Mouse (Mus musculus) heart, embryonic 15.5 days (tissue): ENCODE results near the gene AI467606. TPM values are rescaled to one million over a fixed set of nuclear protein-coding genes. Genes with fewer than 3 reads are reported as not detected.

Experiments used
- ATAC-seq: fragments of 200-750 bp; cut with Nextera tagmentation; replicated peaks from 2 replicates; pipeline ENCODE4 v1.8.0; 2017; ENCODE audit warnings: low read depth, moderate TSS enrichment; ENCODE audit not compliant: insufficient number of reproducible peaks, insufficient read depth, low FRiP score
- H3K27ac ChIP-seq: fragments of 300-500 bp; sonication (generic); 2 replicates; pipeline ENCODE4 v1.5.1; 2015; ENCODE audit warnings: mild to moderate bottlenecking, inconsistent platforms
- H3K27me3 ChIP-seq: fragments of 300-500 bp; sonication (generic); 2 replicates; pipeline ENCODE4 v1.6.1; 2015; ENCODE audit warnings: inconsistent platforms
- H3K36me3 ChIP-seq: fragments of 300-500 bp; sonication (generic); 2 replicates; pipeline ENCODE4 v1.6.1; 2015; ENCODE audit warnings: mild to moderate bottlenecking, inconsistent platforms
- H3K4me1 ChIP-seq: fragments of 300-500 bp; sonication (generic); replicated peaks from 2 replicates; pipeline ENCODE4 v1.6.1; 2015; ENCODE audit warnings: inconsistent platforms
- H3K4me2 ChIP-seq: fragments of 300-500 bp; sonication (generic); 2 replicates; pipeline ENCODE4 v1.6.1; 2015; ENCODE audit warnings: inconsistent platforms, mild to moderate bottlenecking, moderate library complexity
- H3K4me3 ChIP-seq: fragments of 300-500 bp; sonication (generic); 2 replicates; pipeline ENCODE4 v1.5.1; 2015; ENCODE audit warnings: mild to moderate bottlenecking, inconsistent platforms
- H3K9ac ChIP-seq: fragments of 300-500 bp; sonication (generic); 2 replicates; pipeline ENCODE4 v1.6.1; 2015; ENCODE audit warnings: mild to moderate bottlenecking, inconsistent platforms
- H3K9me3 ChIP-seq: fragments of 300-500 bp; sonication (generic); replicated peaks from 2 replicates; pipeline ENCODE4 v1.6.1; 2016; ENCODE audit warnings: inconsistent platforms
- WGBS: fragments of 180-500 bp; shearing (Covaris S2); methylation state at CpG from one replicate; pipeline ENCODE4 v1.1.7; 2015; ENCODE audit warnings: mixed read lengths; 5-methylcytosine and 5-hydroxymethylcytosine counted together
- polyA plus RNA-seq: library from polyadenylated mRNA; unstranded; fragments of >200 nt; fragmentation: Nextera tagmentation; extraction: Ambion mirVana; gene quantifications from 2 replicates; pipeline ENCODE4 v1.2.1, GENCODE M21; 2015

Gene AI467606
- polyA plus RNA-seq, result 1.6 and 6.7 TPM in 2 replicates

GRCm38 (mm10) chr7:127091114-127091896, at the start of gene AI467606:
TSS of gene AI467606 (plus strand) at chr7:127091359.
- no peaks in the 10 kb centered on the region for H3K27me3 ChIP-seq
- peak within 1 kb of the TSS; percentile 37; the same call in 1 of the 2 replicates for H3K27ac ChIP-seq
- peak within 1 kb of the TSS; percentile 17; the same call in 1 of the 2 replicates for H3K4me3 ChIP-seq
- no peak within 1 kb of the TSS for H3K9ac ChIP-seq
- H3K4me1 ChIP-seq, result peaks cover 6% of the 10 kb centered on the region
- H3K36me3 ChIP-seq, result no peaks in the 10 kb centered on the region
- H3K9me3 ChIP-seq, result no peaks in the 10 kb centered on the region
- peak; percentile 51 for ATAC-seq
- 61% methylated on average over 16 of the region's 16 CpGs for WGBS
- peak within 1 kb of the TSS; percentile 29; the same call in 1 of the 2 replicates for H3K4me2 ChIP-seq

GRCm38 (mm10) chr7:127041851-127042672, 49.1 kb upstream of the AI467606 start, which contains the start of gene Kif22:
TSS of gene Kif22 (minus strand) at chr7:127042471.
- no peaks in the 10 kb centered on the region for H3K27me3 ChIP-seq
- no peaks in the 10 kb centered on the region for H3K9me3 ChIP-seq
- under 1% methylated on average over 53 of the region's 53 CpGs for WGBS
- H3K27ac ChIP-seq, result peak within 1 kb of the TSS; percentile 79
- ATAC-seq, result peak; percentile 80
- H3K4me1 ChIP-seq, result peaks cover 21% of the 10 kb centered on the region
- H3K4me3 ChIP-seq, result peak within 1 kb of the TSS; percentile 91
- H3K9ac ChIP-seq, result peak within 1 kb of the TSS; percentile 82
- H3K36me3 ChIP-seq, result peaks cover 11% of the 10 kb centered on the region
- peak within 1 kb of the TSS; percentile 85 for H3K4me2 ChIP-seq

- WGBS, result 71% methylated on average over 5 of the region's 5 CpGs
- Histone ChIP-seq H3K9me3 (no peaks in the 10 kb centered on the region), H3K27ac (no peak overlapping the region), H3K9ac (no peak overlapping the region), H3K4me2 (no peak overlapping the region), H3K27me3 (0 out of 2 replicates have a peak, but pooled peaks cover 8% of the 10 kb centered on the region), H3K36me3 (no peaks in the 10 kb centered on the region), H3K4me3 (no peak overlapping the region), H3K4me1 (no peaks in the 10 kb centered on the region)
- no peak for ATAC-seq
Measured at GRCm38 (mm10) chr7:127055026-127055585, 36.1 kb upstream of the AI467606 start.

- 85% methylated on average over 6 of the region's 6 CpGs for WGBS
- H3K4me2 ChIP-seq, result no peak overlapping the region
Measured at GRCm38 (mm10) chr7:127065538-127065937, 25.6 kb upstream of the AI467606 start.

GRCm38 (mm10) chr7:127066317-127066716, 24.8 kb upstream of the AI467606 start:
- no peak overlapping the region for H3K4me2 ChIP-seq
- no peak for ATAC-seq
- WGBS, result 45% methylated on average over 4 of the region's 4 CpGs
- H3K4me3 ChIP-seq, result no peak overlapping the region
- no peaks in the 10 kb centered on the region for H3K27me3 ChIP-seq
- H3K36me3 ChIP-seq, result no peaks in the 10 kb centered on the region
- no peaks in the 10 kb centered on the region for H3K9me3 ChIP-seq
- H3K4me1 ChIP-seq, result no peaks in the 10 kb centered on the region
- H3K27ac ChIP-seq, result no peak overlapping the region
- no peak overlapping the region for H3K9ac ChIP-seq

More at GRCm38 (mm10) chr7:127065538-127065937, 25.6 kb upstream of the AI467606 start:
- ATAC-seq, result no peak
- H3K4me3 ChIP-seq, result no peak overlapping the region
- no peaks in the 10 kb centered on the region for H3K4me1 ChIP-seq
- no peaks in the 10 kb centered on the region for H3K27me3 ChIP-seq
- H3K27ac ChIP-seq, result no peak overlapping the region
- no peak overlapping the region for H3K9ac ChIP-seq
- no peaks in the 10 kb centered on the region for H3K9me3 ChIP-seq
- no peaks in the 10 kb centered on the region for H3K36me3 ChIP-seq

- Histone ChIP-seq H3K9ac (no peak overlapping the region), H3K4me1 (0 out of 2 replicates have a peak, but pooled peaks cover 5% of the 10 kb centered on the region), H3K9me3 (no peaks in the 10 kb centered on the region), H3K4me3 (no peak overlapping the region), H3K36me3 (no peaks in the 10 kb centered on the region), H3K27ac (no peak overlapping the region), H3K27me3 (no peaks in the 10 kb centered on the region), H3K4me2 (no peak overlapping the region)
- no peak for ATAC-seq
- WGBS, result 68% methylated on average over 4 of the region's 4 CpGs
Measured at GRCm38 (mm10) chr7:127070871-127071413, 20.2 kb upstream of the AI467606 start.

- Histone ChIP-seq H3K27ac (no peak overlapping the region), H3K27me3 (no peaks in the 10 kb centered on the region), H3K4me1 (0 out of 2 replicates have a peak, but pooled peaks cover 6% of the 10 kb centered on the region), H3K9ac (no peak overlapping the region), H3K4me3 (no peak overlapping the region), H3K4me2 (no peak overlapping the region), H3K36me3 (no peaks in the 10 kb centered on the region), H3K9me3 (no peaks in the 10 kb centered on the region)
- 72% methylated on average over 4 of the region's 4 CpGs for WGBS
- ATAC-seq, result no peak
Measured at GRCm38 (mm10) chr7:127073221-127073620, 17.9 kb upstream of the AI467606 start.

- Histone ChIP-seq H3K27me3 (no peaks in the 10 kb centered on the region), H3K4me2 (no peak overlapping the region), H3K9ac (no peak overlapping the region), H3K4me1 (0 out of 2 replicates have a peak, but pooled peaks cover 6% of the 10 kb centered on the region), H3K9me3 (no peaks in the 10 kb centered on the region), H3K27ac (no peak overlapping the region), H3K4me3 (no peak overlapping the region), H3K36me3 (no peaks in the 10 kb centered on the region)
- 80% methylated on average over 5 of the region's 5 CpGs for WGBS
- no peak for ATAC-seq
Measured at GRCm38 (mm10) chr7:127076188-127076587, 15.0 kb upstream of the AI467606 start.

- no peaks in the 10 kb centered on the region for H3K36me3 ChIP-seq
- no peak overlapping the region for H3K4me3 ChIP-seq
- H3K4me2 ChIP-seq, result no peak overlapping the region
- ATAC-seq, result no peak
- H3K27ac ChIP-seq, result no peak overlapping the region
- 0 out of 2 replicates have a peak, but pooled peaks cover 6% of the 10 kb centered on the region for H3K4me1 ChIP-seq
- WGBS, result 84% methylated on average over 3 of the region's 3 CpGs
- no peaks in the 10 kb centered on the region for H3K9me3 ChIP-seq
- H3K27me3 ChIP-seq, result no peaks in the 10 kb centered on the region
- H3K9ac ChIP-seq, result no peak overlapping the region
Measured at GRCm38 (mm10) chr7:127077692-127078091, 13.5 kb upstream of the AI467606 start.

GRCm38 (mm10) chr7:127080045-127080444, 11.1 kb upstream of the AI467606 start:
- no peak for ATAC-seq
- Histone ChIP-seq H3K4me1 (0 out of 2 replicates have a peak, but pooled peaks cover 4% of the 10 kb centered on the region), H3K36me3 (no peaks in the 10 kb centered on the region), H3K27ac (no peak overlapping the region), H3K9ac (no peak overlapping the region), H3K4me2 (no peak overlapping the region), H3K9me3 (no peaks in the 10 kb centered on the region), H3K27me3 (no peaks in the 10 kb centered on the region), H3K4me3 (no peak overlapping the region)
- 53% methylated on average over 3 of the region's 3 CpGs for WGBS

- Histone ChIP-seq H3K27me3 (no peaks in the 10 kb centered on the region), H3K4me2 (no peak overlapping the region), H3K4me1 (no peaks in the 10 kb centered on the region), H3K27ac (no peak overlapping the region), H3K9me3 (no peaks in the 10 kb centered on the region), H3K36me3 (no peaks in the 10 kb centered on the region), H3K4me3 (no peak overlapping the region), H3K9ac (no peak overlapping the region)
- 59% methylated on average over 8 of the region's 8 CpGs for WGBS
- ATAC-seq, result no peak
Measured at GRCm38 (mm10) chr7:127082271-127082670, 8.9 kb upstream of the AI467606 start.
